Mouse (Mus musculus) embryonic facial prominence, embryonic 14.5 days (tissue): ENCODE data around the gene Ccng2. TPM values are rescaled to one million over a fixed set of nuclear protein-coding genes. Genes with fewer than 3 reads are reported as not detected.

Experiments used
- ATAC-seq: fragments of 200-750 bp; cut with Nextera tagmentation; 2 replicates; pipeline ENCODE4 v1.8.0; 2017; ENCODE audit warnings: low read depth, moderate number of reproducible peaks, moderate TSS enrichment
- DNase-seq: peaks from one replicate; pipeline ENCODE4 v3.0.0-alpha.2; 2015; ENCODE audit warnings: low spot score
- H3K27ac ChIP-seq: fragments of 300-500 bp; sonication (generic); replicated peaks from 2 replicates; pipeline ENCODE4 v1.5.1; 2014; ENCODE audit warnings: low read depth, mild to moderate bottlenecking, low read length, moderate library complexity
- H3K27me3 ChIP-seq: fragments of 300-500 bp; sonication (generic); replicated peaks from 2 replicates; pipeline ENCODE4 v1.6.1; 2014; ENCODE audit warnings: low read length; ENCODE audit not compliant: control insufficient read depth, insufficient read depth
- H3K36me3 ChIP-seq: fragments of 300-500 bp; sonication (generic); 2 replicates; pipeline ENCODE4 v1.6.1; 2014; ENCODE audit warnings: low read length, mixed read lengths; ENCODE audit not compliant: control insufficient read depth, insufficient read depth
- H3K4me1 ChIP-seq: fragments of 300-500 bp; sonication (generic); 2 replicates; pipeline ENCODE4 v1.6.1; 2014; ENCODE audit warnings: antibody characterized with exemption, low read length; ENCODE audit not compliant: control insufficient read depth, insufficient read depth
- H3K4me2 ChIP-seq: fragments of 300-500 bp; sonication (generic); 2 replicates; pipeline ENCODE4 v1.6.1; 2014; ENCODE audit warnings: low read depth, mild to moderate bottlenecking, low read length, moderate library complexity, mixed read lengths
- H3K4me3 ChIP-seq: fragments of 300-500 bp; sonication (generic); 2 replicates; pipeline ENCODE4 v1.5.1; 2014; ENCODE audit warnings: low read depth, mild to moderate bottlenecking, low read length
- H3K9ac ChIP-seq: fragments of 300-500 bp; sonication (generic); 2 replicates; pipeline ENCODE4 v1.6.1; 2014; ENCODE audit warnings: low read depth, mild to moderate bottlenecking, low read length, moderate library complexity, mixed read lengths
- H3K9me3 ChIP-seq: fragments of 300-500 bp; sonication (generic); 2 replicates; pipeline ENCODE4 v1.6.1; 2016; ENCODE audit warnings: low read length; ENCODE audit not compliant: control insufficient read depth
- WGBS: fragments of 180-500 bp; shearing (Covaris S2); extraction: QIAGEN DNeasy Blood & Tissue Kit; methylation state at CpG from one replicate; pipeline ENCODE4 v1.1.7; 2014; 5-methylcytosine and 5-hydroxymethylcytosine counted together
- polyA plus RNA-seq: library from polyadenylated mRNA; unstranded; fragments of >200 nt; fragmentation: Nextera tagmentation; extraction: Ambion mirVana; gene quantifications from 2 replicates; pipeline ENCODE4 v1.2.1, GENCODE M21; 2014

Gene Ccng2
- polyA plus RNA-seq, 1 experiment from 2014 or later, result 54.2 TPM

DNA sequence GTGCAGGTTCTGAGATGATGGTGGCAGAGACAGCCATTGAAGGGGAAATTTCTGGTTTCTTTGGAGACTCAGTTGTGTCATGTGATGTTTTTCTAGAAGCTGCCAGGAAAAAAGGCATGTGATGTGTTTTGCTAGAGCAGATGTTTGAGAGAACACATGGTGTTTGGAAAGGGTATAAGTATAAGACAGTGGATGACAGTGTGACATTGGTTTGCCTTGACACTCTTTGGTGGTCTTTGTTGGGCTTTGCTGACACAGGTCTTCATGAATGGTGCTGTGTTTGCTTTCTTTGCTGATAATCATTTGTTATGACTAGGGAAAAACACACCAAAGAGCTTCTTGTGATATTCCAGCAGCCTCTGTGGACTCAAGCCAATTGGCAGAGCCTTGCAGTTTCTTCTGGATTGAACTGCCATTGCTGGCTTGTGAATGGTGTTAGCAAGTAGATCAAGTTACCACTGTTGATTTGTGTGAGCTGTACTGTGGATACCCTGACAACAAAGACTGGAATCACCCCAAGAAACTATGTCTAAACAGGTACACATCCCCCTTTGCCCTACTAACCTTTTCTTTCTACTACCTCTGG is 10.1 kb upstream of the Ccng2 start:
- Histone ChIP-seq H3K4me3 (no peak overlapping the region), H3K4me2 (no peak overlapping the region), H3K9ac (no peak overlapping the region), H3K27me3 (no peaks in the 10 kb centered on the region), H3K4me1 (peaks cover 1% of the 10 kb centered on the region; the same call in 1 of the 2 replicates), H3K9me3 (peaks cover 7% of the 10 kb centered on the region; the same call in 1 of the 2 replicates), H3K27ac (no peak overlapping the region), H3K36me3 (no peaks in the 10 kb centered on the region)
- ATAC-seq, result no peak
- peak; percentile 15 for DNase-seq

DNA sequence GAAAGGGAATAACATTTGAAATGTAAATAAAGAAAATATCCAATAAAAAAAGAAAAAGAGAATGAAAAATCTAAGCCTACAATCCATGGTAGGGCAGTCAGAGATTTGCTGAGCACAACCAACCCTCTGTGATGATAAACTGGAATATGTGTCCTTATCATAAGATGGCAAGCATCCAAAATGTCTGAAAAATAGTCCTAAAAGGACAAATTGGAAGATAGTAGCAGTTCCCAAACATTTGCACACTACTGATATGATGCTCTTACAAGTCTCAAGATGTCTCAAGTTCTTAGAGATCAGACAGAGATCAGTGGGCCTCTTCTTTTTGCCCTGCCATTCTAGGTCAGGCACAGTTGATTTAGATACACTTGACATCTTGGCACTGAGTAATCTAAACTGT is 7.7 kb upstream of the Ccng2 start:
- Histone ChIP-seq H3K9ac (no peak overlapping the region), H3K4me2 (no peak overlapping the region), H3K4me3 (no peak overlapping the region), H3K36me3 (no peaks in the 10 kb centered on the region), H3K27me3 (no peaks in the 10 kb centered on the region), H3K4me1 (peaks cover 10% of the 10 kb centered on the region), H3K27ac (no peak overlapping the region), H3K9me3 (peaks cover 7% of the 10 kb centered on the region; the same call in 1 of the 2 replicates)
- DNase-seq (no peak), ATAC-seq (no peak)

DNA sequence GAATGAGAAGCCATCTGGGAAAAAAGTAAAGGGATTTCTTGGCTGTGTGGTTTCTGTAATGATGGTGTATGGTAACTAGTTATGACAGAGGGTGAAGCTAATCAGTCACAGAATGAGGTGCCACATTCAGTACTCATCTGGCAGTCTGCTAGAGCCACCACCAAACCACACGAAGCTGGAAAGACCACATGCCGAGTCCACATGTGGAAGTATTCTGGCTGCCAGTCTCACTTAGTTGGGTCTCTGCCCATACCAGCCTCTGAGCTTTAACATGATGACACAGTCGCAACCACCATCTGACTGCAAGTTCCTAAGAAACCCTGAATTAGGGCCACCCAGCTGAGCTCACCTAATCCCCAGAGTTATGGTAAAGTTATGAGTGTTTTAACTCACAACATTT is 6.1 kb upstream of the Ccng2 start:
- peak; percentile 84 for DNase-seq
- Histone ChIP-seq H3K4me3 (no peak overlapping the region), H3K36me3 (no peaks in the 10 kb centered on the region), H3K9ac (no peak overlapping the region), H3K4me1 (peaks cover 14% of the 10 kb centered on the region), H3K27me3 (no peaks in the 10 kb centered on the region), H3K4me2 (no peak overlapping the region), H3K27ac (no peak overlapping the region), H3K9me3 (peaks cover 7% of the 10 kb centered on the region; the same call in 1 of the 2 replicates)
- ATAC-seq, result peak; percentile 63; the same call in 1 of the 2 replicates
- WGBS, result 40% methylated on average over 3 of the region's 3 CpGs

DNA sequence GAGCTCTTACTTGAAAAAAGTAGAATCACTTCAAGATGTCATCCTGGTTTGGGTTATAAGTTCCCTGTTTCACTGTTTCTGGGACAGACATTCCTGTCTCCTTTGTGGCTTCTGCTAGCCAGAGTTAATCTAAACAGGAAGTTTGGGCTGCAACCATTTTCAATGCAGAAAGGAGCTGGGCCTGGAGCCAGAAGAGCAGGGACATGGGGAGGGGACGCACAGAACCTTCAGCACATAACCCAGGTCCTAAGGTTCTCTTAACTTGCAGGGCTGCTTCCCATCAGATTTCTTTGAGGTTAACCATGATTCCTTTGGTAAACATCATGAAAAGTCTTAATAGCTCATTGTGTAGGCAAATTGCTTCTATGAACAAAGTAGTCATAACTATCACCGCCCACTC is 4.3 kb upstream of the Ccng2 start:
- DNase-seq, result peak; percentile 32
- Histone ChIP-seq H3K27ac (no peak overlapping the region), H3K9me3 (no peaks in the 10 kb centered on the region), H3K4me3 (no peak overlapping the region), H3K36me3 (no peaks in the 10 kb centered on the region), H3K4me1 (peaks cover 20% of the 10 kb centered on the region), H3K9ac (no peak overlapping the region), H3K27me3 (no peaks in the 10 kb centered on the region), H3K4me2 (no peak overlapping the region)
- 68% methylated on average over 2 of the region's 2 CpGs for WGBS
- ATAC-seq, result no peak

DNA sequence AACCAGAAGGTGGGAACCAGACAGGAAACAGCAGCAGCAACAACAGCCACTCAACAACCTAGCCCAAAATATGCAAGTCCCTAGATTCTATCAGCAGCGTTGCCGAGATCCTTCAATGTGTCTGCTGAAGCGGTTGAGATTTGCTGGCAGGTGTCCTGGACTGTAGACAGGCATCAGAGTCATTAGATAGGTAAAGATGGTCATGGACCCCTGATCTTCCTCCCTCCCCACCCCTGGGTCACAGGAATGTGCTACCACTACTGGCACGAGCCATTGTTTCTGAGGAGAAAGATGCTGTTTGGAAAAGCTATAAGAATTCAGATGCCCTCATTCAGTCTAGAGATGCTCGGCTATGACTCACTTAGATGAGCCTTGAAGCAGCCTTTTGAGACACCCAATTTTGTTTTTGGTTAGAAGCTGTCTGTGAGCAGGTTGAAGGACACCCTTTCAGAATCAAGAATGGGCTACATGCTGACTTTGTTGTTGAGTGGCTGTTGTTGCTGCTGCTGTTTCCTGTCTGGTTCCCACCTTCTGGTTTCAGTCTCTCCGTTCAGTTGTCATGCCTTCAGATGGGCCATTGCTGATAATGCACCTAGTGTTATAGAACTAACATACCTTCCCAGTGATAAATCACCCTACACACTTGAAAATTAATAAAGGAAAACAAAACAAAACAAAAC is 3.5 kb upstream of the Ccng2 start:
- DNase-seq (no peak), ATAC-seq (no peak)
- H3K4me2 ChIP-seq, result no peak overlapping the region
- 82% methylated on average over 6 of the region's 6 CpGs for WGBS
- no peak overlapping the region for H3K9ac ChIP-seq
- no peak overlapping the region for H3K27ac ChIP-seq
- no peaks in the 10 kb centered on the region for H3K27me3 ChIP-seq
- H3K9me3 ChIP-seq, result no peaks in the 10 kb centered on the region
- H3K4me1 ChIP-seq, result peaks cover 20% of the 10 kb centered on the region
- H3K4me3 ChIP-seq, result no peak overlapping the region
- no peaks in the 10 kb centered on the region for H3K36me3 ChIP-seq

DNA sequence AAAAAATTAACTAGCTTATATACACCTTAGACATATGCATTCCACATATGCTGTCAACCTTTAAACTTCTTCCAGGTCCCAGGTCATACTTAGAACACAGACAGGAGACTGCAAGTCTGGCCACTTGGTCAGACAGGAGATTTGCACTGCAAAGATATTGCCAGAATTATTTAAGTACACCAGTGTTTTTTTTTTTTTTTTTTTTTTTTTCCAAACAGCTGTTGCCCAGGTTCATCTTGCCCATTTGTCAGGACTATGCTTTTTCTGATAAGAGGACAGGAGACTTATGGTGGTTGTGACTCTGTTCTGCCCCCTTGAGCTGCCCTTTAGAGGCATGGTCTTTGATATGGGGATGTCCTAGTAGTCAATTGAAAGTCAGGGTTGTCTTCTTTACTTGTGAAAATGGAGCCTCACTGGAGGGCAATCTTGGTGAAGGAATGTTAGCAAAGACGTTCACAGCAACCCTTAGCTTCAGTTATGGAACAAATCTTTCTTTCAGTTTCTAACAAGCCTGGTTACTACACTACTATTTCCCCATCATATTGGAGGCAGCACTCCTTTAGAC is 2.8 kb upstream of the Ccng2 start:
- H3K4me1 ChIP-seq, result peaks cover 24% of the 10 kb centered on the region
- WGBS, result 80% methylated on average over 1 of the region's 1 CpGs
- H3K9me3 ChIP-seq, result no peaks in the 10 kb centered on the region
- DNase-seq, result no peak
- no peak overlapping the region for H3K27ac ChIP-seq
- no peak for ATAC-seq
- H3K36me3 ChIP-seq, result 0 out of 2 replicates have a peak, but pooled peaks cover under 1% of the 10 kb centered on the region
- no peak overlapping the region for H3K4me2 ChIP-seq
- no peak overlapping the region for H3K4me3 ChIP-seq
- H3K27me3 ChIP-seq, result no peaks in the 10 kb centered on the region
- H3K9ac ChIP-seq, result no peak overlapping the region

DNA sequence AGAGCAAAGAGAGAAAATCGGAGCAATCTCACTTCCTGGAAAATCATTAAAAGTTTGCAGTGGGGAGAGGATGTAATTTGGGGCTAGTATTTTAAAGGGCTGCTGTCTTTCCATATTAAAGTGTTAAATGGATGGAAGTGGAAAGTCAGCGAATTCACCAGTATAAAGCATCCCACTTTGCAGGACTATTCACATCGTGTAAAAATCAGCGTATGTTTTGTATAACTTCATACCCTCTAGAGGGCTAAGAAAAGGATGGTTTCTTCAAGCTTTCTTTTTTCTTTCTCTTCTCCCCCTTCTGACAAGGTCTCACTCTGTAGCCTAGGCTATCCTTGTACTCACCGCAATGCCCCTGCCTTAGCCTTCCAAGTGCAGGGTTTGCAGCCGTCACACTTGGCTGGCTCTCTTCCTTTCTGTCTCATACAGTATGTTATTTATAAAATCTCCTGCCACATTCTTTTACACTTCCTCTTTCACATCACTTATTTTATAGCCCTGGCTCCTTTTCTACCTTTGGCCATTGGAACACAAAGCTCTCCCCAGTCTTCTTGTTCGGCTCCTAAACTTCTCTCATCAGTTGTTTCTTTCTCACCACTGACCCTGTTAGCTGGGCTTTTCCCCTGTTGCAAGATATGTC is 1.8 kb upstream of the Ccng2 start:
- Histone ChIP-seq H3K9ac (no peak overlapping the region), H3K27ac (no peak overlapping the region; the same call in 1 of the 2 replicates), H3K9me3 (no peaks in the 10 kb centered on the region), H3K36me3 (peaks cover 10% of the 10 kb centered on the region; the same call in 1 of the 2 replicates), H3K4me1 (peaks cover 33% of the 10 kb centered on the region), H3K4me2 (no peak overlapping the region), H3K27me3 (no peaks in the 10 kb centered on the region), H3K4me3 (no peak overlapping the region)
- ATAC-seq (no peak), DNase-seq (no peak)
- 75% methylated on average over 7 of the region's 7 CpGs for WGBS

DNA sequence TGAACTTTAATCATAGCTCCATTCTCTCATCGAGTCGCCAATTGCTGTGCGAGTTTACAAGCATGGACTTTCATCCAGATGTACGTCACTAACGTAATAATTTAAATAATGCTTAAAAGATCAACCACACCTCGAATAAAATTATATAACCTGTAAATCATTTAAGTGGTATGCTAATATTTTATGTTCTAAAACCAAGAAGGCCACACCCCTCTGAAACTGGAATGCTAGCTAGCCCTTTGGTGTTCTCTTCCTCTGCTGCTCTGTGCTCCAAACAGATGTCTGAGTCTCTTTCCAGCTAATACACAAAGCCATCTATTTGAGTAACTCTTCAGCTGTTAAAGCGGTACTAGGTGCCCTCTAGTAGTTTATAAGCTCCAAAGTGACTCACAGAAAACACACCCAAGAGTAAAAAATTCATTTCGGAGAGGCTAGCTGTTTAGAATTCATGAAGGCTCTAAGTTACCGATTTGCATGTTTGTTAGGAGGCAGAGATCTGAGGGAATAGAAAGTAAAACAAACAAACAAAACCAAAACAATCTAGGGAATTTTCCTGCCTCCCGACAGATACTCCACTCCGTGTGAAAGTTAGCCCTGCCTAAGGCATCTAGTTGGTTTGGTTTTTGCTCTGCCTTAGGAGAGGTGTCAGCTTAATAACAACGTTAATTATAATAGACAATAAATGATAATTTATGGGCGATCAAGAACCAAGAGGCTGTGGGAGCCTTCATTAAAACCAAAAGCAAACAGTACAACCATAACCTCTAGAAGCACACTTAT is 1.1 kb upstream of the Ccng2 start:
- ATAC-seq, result no peak
- DNase-seq, result peak; percentile 34
- H3K9ac ChIP-seq, result peak overlapping the region; percentile 59; the same call in 1 of the 2 replicates
- peaks cover 33% of the 10 kb centered on the region for H3K4me1 ChIP-seq
- peak overlapping the region; percentile 59 for H3K4me2 ChIP-seq
- peak overlapping the region; percentile 96 for H3K27ac ChIP-seq
- H3K36me3 ChIP-seq, result peaks cover 16% of the 10 kb centered on the region
- H3K27me3 ChIP-seq, result no peaks in the 10 kb centered on the region
- WGBS, result 59% methylated on average over 13 of the region's 13 CpGs
- H3K9me3 ChIP-seq, result no peaks in the 10 kb centered on the region
- peak overlapping the region; percentile 89 for H3K4me3 ChIP-seq
